Mouse (Mus musculus) megakaryocyte, embryonic 14.5 days (primary cell): ENCODE data around the gene Zfp978. TPM values are rescaled to one million over a fixed set of nuclear protein-coding genes. Genes with fewer than 3 reads are reported as not detected.
"Not testable (repeated sequence)": the region's sequence is repeated elsewhere in the genome, so short reads cannot be mapped to it uniquely, and the experiment has no call there.

Experiments used
- H3K27me3 ChIP-seq: replicated peaks from 2 replicates; pipeline ENCODE3; 2012; ENCODE audit warnings: inconsistent platforms
- H3K36me3 ChIP-seq: replicated peaks from 2 replicates; pipeline ENCODE3; 2012; ENCODE audit warnings: low read length, inconsistent platforms, mixed read lengths
- H3K4me1 ChIP-seq: 2 replicates; pipeline ENCODE4 v1.6.1; 2012; ENCODE audit warnings: inconsistent platforms
- H3K4me3 ChIP-seq: replicated peaks from 2 replicates; pipeline ENCODE3; 2012; ENCODE audit warnings: moderate library complexity, mild to moderate bottlenecking, inconsistent platforms
- H3K9me3 ChIP-seq: 2 replicates; pipeline ENCODE4 v1.6.1; 2012; ENCODE audit warnings: inconsistent platforms
- polyA plus RNA-seq: library from polyadenylated mRNA; stranded (reverse); fragments of >175 nt; gene quantifications from 2 replicates; pipeline ENCODE4 v1.2.3, GENCODE M21; 2012; ENCODE audit warnings: low replicate concordance; ENCODE audit not compliant: insufficient read depth

Zfp978 gene
- polyA plus RNA-seq, 1 experiment: not detected

GRCm38 (mm10) chr4:147347300-147347699 is 13.8 kb upstream of the Zfp978 start:
- H3K4me1 ChIP-seq, H3K36me3 ChIP-seq, H3K27me3 ChIP-seq, H3K4me3 ChIP-seq: not testable (repeated sequence)
- H3K9me3 ChIP-seq: peaks cover 43% of the 10 kb centered on the region

DNA sequence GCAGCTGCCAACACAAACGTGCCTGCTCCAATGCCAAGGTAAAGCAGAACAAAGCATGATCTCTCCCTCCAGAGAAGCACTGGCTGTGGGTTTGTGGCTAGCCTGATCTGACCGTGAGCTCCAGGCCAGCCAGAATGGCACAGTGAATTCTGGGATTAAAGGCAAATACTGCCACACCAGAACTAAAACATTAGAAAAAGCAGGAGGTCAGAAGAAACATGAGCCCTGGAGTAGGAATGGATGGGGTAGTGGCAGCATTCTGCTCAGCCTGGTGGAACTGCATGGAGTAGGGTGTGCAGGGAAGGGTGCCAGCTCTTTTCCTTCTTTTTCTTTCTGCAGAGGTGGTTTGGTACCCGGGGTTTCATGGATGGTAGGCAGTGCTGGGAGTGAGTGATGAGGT is 13.2 kb upstream of the Zfp978 start:
- H3K4me3 ChIP-seq, H3K4me1 ChIP-seq, H3K27me3 ChIP-seq, H3K36me3 ChIP-seq: not testable (repeated sequence)
- peaks cover 44% of the 10 kb centered on the region for H3K9me3 ChIP-seq

DNA sequence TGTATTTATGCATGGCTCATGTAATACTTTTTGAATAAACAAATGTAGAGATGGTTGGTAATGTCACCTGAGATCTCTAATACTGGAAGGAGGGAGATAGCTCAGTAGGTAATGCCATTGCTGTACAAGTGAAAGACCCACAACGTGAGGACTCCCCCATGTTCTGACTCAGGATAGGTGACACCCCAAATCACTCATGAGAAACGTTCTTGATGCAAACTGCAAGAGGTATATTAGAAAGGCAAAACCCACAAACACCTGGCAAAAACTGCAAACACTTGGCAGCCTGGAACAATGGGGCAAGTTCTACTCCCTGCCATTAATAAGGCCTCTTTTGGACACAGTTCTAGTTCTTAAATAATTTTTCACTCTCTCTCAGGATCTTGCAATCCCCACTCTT is 12.7 kb upstream of the Zfp978 start:
- H3K9me3 ChIP-seq: peaks cover 39% of the 10 kb centered on the region
- H3K4me3 ChIP-seq, H3K27me3 ChIP-seq, H3K36me3 ChIP-seq, H3K4me1 ChIP-seq: not testable (repeated sequence)

- H3K9me3 ChIP-seq: peaks cover 36% of the 10 kb centered on the region
- H3K27me3 ChIP-seq, H3K36me3 ChIP-seq, H3K4me3 ChIP-seq, H3K4me1 ChIP-seq: not testable (repeated sequence)
Observed at GRCm38 (mm10) chr4:147348906-147349686, 12.0 kb upstream of the Zfp978 start.

GRCm38 (mm10) chr4:147349687-147350415 is 11.3 kb upstream of the Zfp978 start:
- not testable (repeated sequence) for H3K36me3 ChIP-seq, H3K4me3 ChIP-seq, H3K4me1 ChIP-seq, H3K27me3 ChIP-seq
- H3K9me3 ChIP-seq: peaks cover 38% of the 10 kb centered on the region

GRCm38 (mm10) chr4:147350541-147350940 is 10.6 kb upstream of the Zfp978 start:
- Histone ChIP-seq H3K4me3 (peak overlapping the region; percentile 30), H3K9me3 (peaks cover 38% of the 10 kb centered on the region)
- not testable (repeated sequence) for H3K36me3 ChIP-seq, H3K27me3 ChIP-seq, H3K4me1 ChIP-seq

DNA sequence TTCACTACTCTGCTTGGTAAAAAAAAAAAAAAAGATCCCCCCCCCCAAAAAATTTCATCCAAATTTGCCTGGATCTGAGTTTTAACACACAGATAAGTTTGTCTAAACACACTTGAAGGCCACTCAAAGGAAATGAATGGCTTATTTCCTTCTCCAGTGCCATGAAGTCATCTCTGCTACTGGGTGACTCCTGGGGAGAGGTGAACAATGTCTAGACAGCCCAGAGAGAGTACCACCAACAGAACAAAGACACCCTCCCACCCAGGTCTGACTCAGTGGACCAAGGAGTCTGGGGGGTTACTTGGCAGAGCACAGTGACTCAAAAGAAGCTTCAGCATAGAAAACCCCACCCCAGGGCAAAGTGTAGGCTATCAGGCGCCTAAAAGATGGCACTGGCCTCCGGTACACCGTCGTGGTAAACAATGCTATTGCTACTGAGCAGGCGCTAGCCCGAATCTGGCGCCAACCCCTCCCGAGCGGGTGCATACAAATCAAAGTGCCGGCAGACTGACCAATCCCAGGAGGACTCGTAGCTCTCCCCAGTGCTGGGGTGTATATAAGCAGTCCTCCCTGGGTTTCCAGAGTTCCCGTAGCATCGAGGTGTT is 9.6 kb upstream of the Zfp978 start:
- H3K36me3 ChIP-seq, H3K4me1 ChIP-seq, H3K27me3 ChIP-seq, H3K4me3 ChIP-seq: not testable (repeated sequence)
- H3K9me3 ChIP-seq: peaks cover 38% of the 10 kb centered on the region

DNA sequence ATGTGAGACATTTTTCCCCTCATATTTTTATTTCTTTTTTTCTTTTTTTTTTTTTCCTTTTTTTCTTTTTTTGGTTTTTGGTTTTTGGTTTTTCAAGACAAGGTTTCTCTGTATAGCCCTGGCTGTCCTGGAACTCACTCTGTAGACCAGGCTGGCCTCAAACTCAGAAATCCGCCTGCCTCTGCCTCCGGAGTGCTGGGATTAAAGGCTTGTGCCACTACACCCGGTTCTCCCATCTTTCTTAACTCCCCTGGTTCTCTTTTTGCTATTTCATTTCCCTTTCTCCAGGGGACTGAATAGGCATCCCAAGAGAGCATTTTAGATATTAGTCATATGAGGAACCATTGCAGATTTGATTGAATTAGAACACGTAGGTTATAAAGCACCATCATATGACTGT is 7.5 kb upstream of the Zfp978 start:
- H3K4me1 ChIP-seq, H3K27me3 ChIP-seq, H3K36me3 ChIP-seq, H3K4me3 ChIP-seq: not testable (repeated sequence)
- H3K9me3 ChIP-seq: peaks cover 30% of the 10 kb centered on the region

GRCm38 (mm10) chr4:147356042-147356441 is 5.1 kb upstream of the Zfp978 start:
- not testable (repeated sequence) for H3K9me3 ChIP-seq, H3K36me3 ChIP-seq, H3K4me1 ChIP-seq, H3K4me3 ChIP-seq, H3K27me3 ChIP-seq

- H3K27me3 ChIP-seq, H3K36me3 ChIP-seq, H3K4me3 ChIP-seq, H3K4me1 ChIP-seq, H3K9me3 ChIP-seq: not testable (repeated sequence)
Observed at GRCm38 (mm10) chr4:147357195-147357594, 3.9 kb upstream of the Zfp978 start.

DNA sequence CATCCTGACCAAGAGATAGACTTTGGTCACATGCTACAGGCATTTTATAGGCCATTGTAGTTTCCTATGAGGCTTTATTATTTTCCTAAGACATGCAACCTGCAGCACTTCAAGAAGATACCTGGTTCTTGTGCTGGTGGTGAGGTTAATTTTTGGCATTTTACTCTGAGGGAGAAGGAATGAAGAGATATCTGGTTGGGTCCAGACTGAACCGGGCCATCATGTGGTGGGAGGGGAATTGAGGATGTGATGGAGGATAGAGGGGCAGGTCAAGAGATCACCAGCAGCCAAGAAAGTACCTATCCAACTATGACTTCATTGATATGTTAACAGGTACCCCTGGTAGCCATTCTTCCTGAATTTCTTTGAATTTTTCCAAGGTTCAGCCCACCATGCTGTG is 769 bp downstream of the Zfp978 start:
- not testable (repeated sequence) for H3K36me3 ChIP-seq, H3K9me3 ChIP-seq, H3K4me3 ChIP-seq, H3K27me3 ChIP-seq, H3K4me1 ChIP-seq

DNA sequence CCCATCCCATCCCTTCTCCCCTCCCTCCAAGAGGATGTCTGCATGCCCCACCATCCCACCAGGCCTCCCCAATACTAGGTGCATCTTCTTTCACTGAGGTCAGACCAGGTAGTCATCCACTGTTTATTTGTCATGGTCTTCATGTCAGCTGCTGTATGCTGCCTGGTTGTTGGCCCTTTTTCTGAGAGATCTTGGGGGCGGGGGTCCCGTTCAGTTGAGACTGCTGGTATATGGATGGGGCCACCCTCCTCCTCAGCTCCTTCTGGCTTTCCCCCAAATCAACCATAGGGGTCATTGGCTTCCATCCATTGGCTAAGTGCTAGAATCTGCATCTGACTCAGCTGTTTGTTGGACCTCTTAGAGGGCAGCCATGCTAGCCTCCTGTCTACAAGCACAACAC is 8.5 kb downstream of the Zfp978 start:
- not testable (repeated sequence) for H3K4me3 ChIP-seq, H3K36me3 ChIP-seq, H3K4me1 ChIP-seq, H3K9me3 ChIP-seq, H3K27me3 ChIP-seq

DNA sequence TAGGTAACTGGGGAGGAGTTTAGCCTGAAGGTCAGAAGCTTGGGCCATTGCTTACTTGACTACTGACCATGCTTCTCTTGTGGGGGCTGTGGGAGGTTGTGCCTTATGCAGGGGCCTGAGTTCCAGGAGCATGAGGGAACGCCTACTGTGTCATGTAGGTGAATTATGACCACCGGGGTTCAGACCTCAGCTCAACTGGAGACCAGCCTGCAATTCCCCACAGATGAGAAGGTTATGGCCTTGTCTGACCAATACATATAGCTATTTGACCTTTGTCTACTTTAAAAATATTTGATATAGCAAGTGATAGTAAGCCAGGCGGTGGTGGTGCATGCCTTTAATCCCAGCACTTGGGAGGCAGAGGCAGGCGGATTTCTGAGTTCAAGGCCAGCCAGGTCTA is 22.1 kb downstream of the Zfp978 start:
- not testable (repeated sequence) for H3K4me1 ChIP-seq, H3K9me3 ChIP-seq, H3K4me3 ChIP-seq, H3K27me3 ChIP-seq, H3K36me3 ChIP-seq

- not testable (repeated sequence) for H3K36me3 ChIP-seq, H3K4me3 ChIP-seq, H3K4me1 ChIP-seq, H3K27me3 ChIP-seq
- H3K9me3 ChIP-seq: peaks cover 37% of the 10 kb centered on the region
Observed at GRCm38 (mm10) chr4:147397201-147397600, 36.1 kb downstream of the Zfp978 start.

DNA sequence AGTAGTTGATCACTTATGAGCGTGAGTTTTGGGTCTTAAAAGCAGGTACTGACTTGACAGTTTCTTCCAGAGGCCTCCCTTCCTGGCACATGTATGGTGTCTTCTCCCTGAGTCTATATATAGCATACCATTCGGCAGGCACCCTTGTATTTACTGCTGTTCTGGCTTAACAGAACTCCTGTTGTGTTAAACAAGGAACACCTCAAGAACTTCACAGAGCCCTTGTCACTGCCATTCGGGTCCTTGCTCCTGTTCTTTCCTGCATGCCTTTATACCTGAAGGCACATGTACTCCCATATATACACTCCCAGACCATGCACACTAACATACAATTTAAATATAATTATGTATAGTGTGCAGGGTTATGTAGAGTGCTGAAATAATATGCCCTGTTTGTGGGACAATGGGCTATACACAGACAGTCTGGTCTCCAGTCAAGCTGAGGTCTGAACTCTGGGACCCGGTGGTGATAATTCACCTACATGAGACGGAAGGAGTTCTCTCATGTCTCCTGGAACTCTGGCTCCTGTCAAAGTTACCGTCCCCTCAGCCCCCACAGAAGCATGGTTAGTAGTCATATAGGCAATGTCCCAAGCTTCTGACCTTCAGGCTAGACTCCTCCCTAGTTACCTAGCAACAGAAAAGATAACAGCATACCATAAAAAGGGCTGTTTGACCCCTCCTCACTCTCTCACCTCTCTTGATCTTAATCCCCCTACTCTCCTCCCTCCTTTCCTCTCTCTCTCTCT is 37.0 kb downstream of the Zfp978 start:
- not testable (repeated sequence) for H3K4me3 ChIP-seq

DNA sequence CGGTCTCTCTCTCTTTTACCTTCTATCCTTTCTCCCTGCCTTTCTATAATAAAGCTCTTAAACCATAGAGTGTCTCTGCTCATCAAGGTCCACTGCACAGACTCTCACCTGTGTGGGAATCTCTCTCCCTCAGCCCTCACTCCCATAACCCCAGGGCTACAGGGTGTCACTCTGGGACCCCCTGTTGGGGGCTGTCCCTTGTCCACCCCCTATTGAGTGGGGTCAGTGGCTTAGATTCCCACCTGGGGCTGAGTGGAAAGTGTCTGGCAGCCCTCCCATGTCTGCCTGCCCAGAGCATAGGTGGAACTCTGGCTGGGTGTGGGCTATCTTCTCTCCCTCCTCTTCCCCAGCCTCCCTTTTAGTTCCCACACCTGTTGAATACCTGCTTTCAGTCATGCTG is 37.6 kb downstream of the Zfp978 start:
- not testable (repeated sequence) for H3K4me1 ChIP-seq, H3K36me3 ChIP-seq, H3K27me3 ChIP-seq, H3K4me3 ChIP-seq
- peaks cover 43% of the 10 kb centered on the region for H3K9me3 ChIP-seq

More for the DNA sequence above, 37.0 kb downstream of the Zfp978 start:
- not testable (repeated sequence) for H3K36me3 ChIP-seq, H3K4me1 ChIP-seq, H3K27me3 ChIP-seq
- peaks cover 38% of the 10 kb centered on the region for H3K9me3 ChIP-seq
